Mouse (Mus musculus) lung, postnatal 0 days (tissue): ENCODE data around the gene Ankrd36. TPM values are rescaled to one million over a fixed set of nuclear protein-coding genes. Genes with fewer than 3 reads are reported as not detected.

Source experiments
- ATAC-seq: fragments of 200-750 bp; cut with Nextera tagmentation; 2 replicates; pipeline ENCODE4 v1.8.0; 2017; ENCODE audit warnings: moderate library complexity
- DNase-seq: peaks from one replicate; pipeline ENCODE4 v3.0.0-alpha.2; 2016; ENCODE audit warnings: low spot score
- H3K27ac ChIP-seq: fragments of 300-500 bp; sonication (generic); 2 replicates; pipeline ENCODE4 v1.5.1; 2014; ENCODE audit warnings: antibody characterized with exemption, mild to moderate bottlenecking, low read length, mixed read lengths
- H3K27me3 ChIP-seq: fragments of 300-500 bp; sonication (generic); replicated peaks from 2 replicates; pipeline ENCODE4 v1.6.1; 2014; ENCODE audit warnings: low read length, mixed read lengths; ENCODE audit not compliant: insufficient read depth
- H3K36me3 ChIP-seq: fragments of 300-500 bp; sonication (generic); 2 replicates; pipeline ENCODE4 v1.6.1; 2014; ENCODE audit warnings: low read length, mixed read lengths; ENCODE audit not compliant: insufficient read depth
- H3K4me1 ChIP-seq: fragments of 300-500 bp; sonication (generic); 2 replicates; pipeline ENCODE4 v1.6.1; 2014; ENCODE audit warnings: antibody characterized with exemption, low read depth, low read length, mixed read lengths; ENCODE audit not compliant: insufficient read depth
- H3K4me2 ChIP-seq: fragments of 300-500 bp; sonication (generic); replicated peaks from 2 replicates; pipeline ENCODE4 v1.6.1; 2014; ENCODE audit warnings: low read depth, mild to moderate bottlenecking, low read length, moderate library complexity, mixed read lengths
- H3K4me3 ChIP-seq: fragments of 300-500 bp; sonication (generic); 2 replicates; pipeline ENCODE4 v1.5.1; 2014; ENCODE audit warnings: low read depth, low read length
- H3K9ac ChIP-seq: fragments of 300-500 bp; sonication (generic); replicated peaks from 2 replicates; pipeline ENCODE4 v1.6.1; 2014; ENCODE audit warnings: low read depth, mild to moderate bottlenecking
- H3K9me3 ChIP-seq: fragments of 300-500 bp; sonication (generic); 2 replicates; pipeline ENCODE4 v1.6.1; 2016; ENCODE audit warnings: low read length, mixed read lengths
- CTCF ChIP-seq: IDR thresholded peaks from 2 replicates; pipeline ENCODE4 v1.5.1; 2016; ENCODE audit warnings: antibody characterized with exemption, mild to moderate bottlenecking
- EP300 ChIP-seq: IDR thresholded peaks from 2 replicates; pipeline ENCODE4 v1.6.1; 2016; ENCODE audit warnings: antibody characterized with exemption, mild to moderate bottlenecking, control low read depth
- WGBS: fragments of 180-500 bp; shearing (Covaris S2); extraction: QIAGEN DNeasy Blood & Tissue Kit; methylation state at CpG from one replicate; pipeline ENCODE4 v1.1.7; 2014; 5-methylcytosine and 5-hydroxymethylcytosine counted together
- polyA plus RNA-seq: library from polyadenylated mRNA; unstranded; fragments of >200 nt; fragmentation: Nextera tagmentation; extraction: Ambion mirVana; gene quantifications from 2 replicates; pipeline ENCODE4 v1.2.1, GENCODE M21; 2015

Gene Ankrd36
- polyA plus RNA-seq, result 0.15 TPM in 1 of 2 replicates, not detected in the other

DNA sequence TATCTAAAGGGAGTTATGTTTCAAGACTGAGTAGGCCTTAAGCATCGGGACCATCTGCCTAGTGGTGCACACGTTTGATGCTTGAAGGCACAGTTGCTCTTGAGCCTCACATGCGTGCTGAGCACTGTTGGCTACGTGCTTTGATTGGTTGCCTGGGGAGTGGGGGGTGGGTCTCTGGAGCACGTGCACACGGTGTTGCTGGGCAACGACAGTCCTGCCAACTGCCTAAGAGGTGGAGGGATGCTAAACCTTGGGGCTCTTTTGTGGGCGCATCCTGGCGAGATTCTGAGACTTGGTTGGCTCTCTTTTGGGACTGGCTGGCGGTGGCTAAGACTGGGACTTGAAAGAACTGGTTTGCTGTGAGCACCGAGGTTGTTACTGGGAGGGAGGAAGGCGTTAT lies at the start of gene Ankrd36:
Ankrd36 (plus strand) TSS at position 211 of the 400 bp plus-strand sequence.
- DNase-seq (no peak), ATAC-seq (no peak)
- no peaks in the 10 kb centered on the region for H3K9me3 ChIP-seq
- WGBS, result 80% methylated on average over 12 of the region's 12 CpGs
- H3K9ac ChIP-seq, result no peak within 1 kb of the TSS
- H3K27me3 ChIP-seq, result no peaks in the 10 kb centered on the region
- no peaks in the 10 kb centered on the region for H3K36me3 ChIP-seq
- no peak within 1 kb of the TSS for H3K4me2 ChIP-seq
- H3K4me3 ChIP-seq, result no peak within 1 kb of the TSS
- TF ChIP-seq CTCF (no peak), EP300 (no peak)
- no peak within 1 kb of the TSS for H3K27ac ChIP-seq
- no peaks in the 10 kb centered on the region for H3K4me1 ChIP-seq

DNA sequence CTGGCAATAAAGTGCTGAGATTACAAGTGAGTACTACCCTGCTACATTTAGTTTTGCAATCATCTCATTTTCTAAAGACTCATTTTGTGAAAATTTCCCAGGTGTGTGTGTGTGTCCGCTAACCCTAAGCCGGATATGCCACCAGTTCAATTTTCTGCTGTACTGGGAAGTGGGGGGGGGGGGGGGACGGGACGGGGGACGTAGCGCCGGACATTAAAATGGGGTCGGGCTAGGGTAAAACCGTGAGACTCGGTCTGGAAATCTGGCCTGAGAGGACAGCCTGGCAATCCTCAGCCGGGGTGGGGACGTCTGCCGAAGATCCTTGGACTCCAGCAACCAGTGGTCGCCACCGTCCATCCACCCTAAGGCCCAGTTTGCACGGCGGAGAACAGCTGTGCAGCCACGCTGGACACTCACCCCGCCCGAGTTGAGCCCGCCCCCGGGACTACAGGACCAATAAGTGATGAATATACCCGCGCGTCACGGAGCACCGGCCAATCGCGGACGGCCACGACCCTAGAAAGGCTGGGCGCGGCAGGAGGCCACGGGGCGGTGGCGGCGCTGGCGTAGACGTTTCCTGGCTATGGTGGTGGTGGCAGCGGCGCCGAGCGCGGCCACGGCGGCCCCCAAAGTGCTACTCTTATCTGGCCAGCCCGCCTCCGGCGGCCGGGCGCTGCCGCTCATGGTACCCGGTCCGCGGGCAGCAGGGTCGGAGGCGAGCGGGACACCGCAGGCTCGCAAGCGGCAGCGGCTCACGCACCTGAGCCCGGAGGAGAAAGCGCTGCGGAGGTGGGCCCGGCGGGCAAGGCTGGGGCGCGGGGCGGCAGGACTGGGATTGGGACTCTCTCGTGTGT lies 48.8 kb upstream of the Ankrd36 start, which contains the start of gene Xbp1:
Xbp1 (plus strand) TSS at position 248 of the 854 bp plus-strand sequence.
- Histone ChIP-seq H3K27ac (peak within 1 kb of the TSS; percentile 96), H3K4me3 (peak within 1 kb of the TSS; percentile 100), H3K36me3 (peaks cover 26% of the 10 kb centered on the region), H3K9me3 (no peaks in the 10 kb centered on the region), H3K27me3 (no peaks in the 10 kb centered on the region), H3K9ac (peak within 1 kb of the TSS; percentile 100), H3K4me1 (peaks cover 11% of the 10 kb centered on the region; the same call in 1 of the 2 replicates), H3K4me2 (peak within 1 kb of the TSS; percentile 55)
- DNase-seq, result peak; percentile 97
- peak; percentile 98 for ATAC-seq
- WGBS, result under 1% methylated on average over 57 of the region's 72 CpGs
- TF ChIP-seq EP300 (no peak), CTCF (no peak)

DNA sequence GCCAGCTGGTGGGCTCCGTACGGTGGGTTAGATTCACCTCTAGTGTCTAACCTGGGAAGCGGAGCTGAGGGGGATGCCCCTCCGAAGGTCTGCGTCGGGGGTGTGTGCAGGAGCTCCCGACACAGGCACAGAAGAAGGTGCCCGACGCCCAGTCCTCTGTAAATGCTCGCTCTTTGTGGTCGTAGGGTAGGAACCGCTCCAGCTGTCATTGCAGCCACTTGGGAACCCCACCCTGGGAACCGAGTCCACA lies 48.3 kb upstream of the Ankrd36 start:
- H3K36me3 ChIP-seq, result peaks cover 29% of the 10 kb centered on the region
- peaks cover 11% of the 10 kb centered on the region; the same call in 1 of the 2 replicates for H3K4me1 ChIP-seq
- peak overlapping the region; percentile 96 for H3K27ac ChIP-seq
- peak overlapping the region; percentile 100 for H3K9ac ChIP-seq
- H3K4me3 ChIP-seq, result peak overlapping the region; percentile 100
- DNase-seq, result no peak
- ATAC-seq, result peak; percentile 5
- H3K9me3 ChIP-seq, result no peaks in the 10 kb centered on the region
- 0% methylated on average over 11 of the region's 13 CpGs for WGBS
- TF ChIP-seq EP300 (no peak), CTCF (no peak)
- peak overlapping the region; percentile 55 for H3K4me2 ChIP-seq
- no peaks in the 10 kb centered on the region for H3K27me3 ChIP-seq

DNA sequence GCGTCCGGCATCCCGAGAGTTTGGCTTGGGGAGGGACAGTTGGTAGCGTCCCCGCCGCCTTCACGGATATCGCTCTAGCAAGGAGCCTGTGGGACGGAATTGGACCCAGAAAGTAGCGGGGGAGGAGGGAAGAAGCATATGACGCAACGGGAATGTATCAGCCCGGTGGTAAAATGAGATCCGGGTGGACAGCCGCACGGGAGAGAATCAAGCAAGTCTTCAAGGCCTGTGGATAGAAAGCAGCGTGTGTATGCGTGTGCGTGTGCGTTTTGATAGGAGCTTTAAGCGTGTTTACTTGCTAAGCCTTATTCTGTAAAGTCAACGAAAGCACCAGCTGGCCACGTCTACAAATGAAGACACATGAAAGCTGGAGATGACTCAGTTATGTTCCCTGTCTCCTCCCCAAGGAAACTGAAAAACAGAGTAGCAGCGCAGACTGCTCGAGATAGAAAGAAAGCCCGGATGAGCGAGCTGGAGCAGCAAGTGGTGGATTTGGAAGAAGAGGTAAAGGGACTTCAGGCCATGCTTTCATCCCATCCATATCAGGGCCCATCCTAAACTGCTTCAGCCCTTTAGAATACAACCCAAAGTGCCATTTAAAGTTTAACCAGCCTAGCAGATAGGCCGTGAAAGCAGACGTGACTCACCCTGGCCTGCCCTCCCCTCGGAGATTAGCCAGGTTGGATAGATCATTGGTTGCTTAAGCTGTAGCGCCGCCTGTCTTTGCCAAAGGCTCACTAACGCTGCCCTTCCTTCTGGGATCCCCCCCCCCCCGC lies 47.8 kb upstream of the Ankrd36 start:
- peak; percentile 60 for ATAC-seq
- TF ChIP-seq EP300 (0 out of 2 replicates have a peak, but pooled peaks have one; percentile 4), CTCF (peak; percentile 76)

DNA sequence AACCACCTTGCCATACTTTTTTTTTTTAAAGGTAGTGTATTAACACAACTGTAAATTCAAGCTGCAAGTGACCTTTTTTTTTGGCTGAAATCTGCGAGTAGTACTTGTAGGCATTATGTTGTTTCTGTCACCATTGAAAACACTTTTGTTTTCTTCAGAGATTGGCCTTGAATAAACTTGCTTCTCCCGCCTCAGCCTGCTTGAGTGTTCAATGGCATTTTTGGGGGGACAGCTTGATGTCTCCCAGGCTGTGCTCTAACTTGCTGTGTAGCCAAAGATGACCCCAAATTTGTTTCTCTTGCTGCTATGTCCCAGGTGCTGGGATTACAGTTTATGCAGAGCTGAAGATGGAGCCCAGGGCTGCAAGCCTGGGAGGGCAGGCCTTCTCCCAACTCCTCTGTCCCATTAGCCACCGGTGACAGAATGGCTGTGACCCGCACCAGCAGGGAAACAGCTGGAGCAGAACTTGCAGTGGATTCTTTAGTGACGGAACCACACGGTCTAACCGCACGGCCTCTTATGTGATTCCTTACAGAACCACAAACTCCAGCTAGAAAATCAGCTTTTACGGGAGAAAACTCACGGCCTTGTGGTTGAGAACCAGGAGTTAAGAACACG lies 46.6 kb upstream of the Ankrd36 start:
- Histone ChIP-seq H3K4me2 (peak overlapping the region; percentile 55), H3K27ac (no peak overlapping the region), H3K27me3 (no peaks in the 10 kb centered on the region), H3K9me3 (no peaks in the 10 kb centered on the region), H3K4me1 (peaks cover 11% of the 10 kb centered on the region; the same call in 1 of the 2 replicates), H3K4me3 (peak overlapping the region; percentile 100), H3K36me3 (peaks cover 29% of the 10 kb centered on the region), H3K9ac (peak overlapping the region; percentile 23; the same call in 1 of the 2 replicates)
- 80% methylated on average over 11 of the region's 11 CpGs for WGBS
- ATAC-seq, result no peak
- TF ChIP-seq EP300, result no peak
- TF ChIP-seq CTCF, result no peak
- DNase-seq, result no peak

More for the DNA sequence above, 47.8 kb upstream of the Ankrd36 start:
- no peaks in the 10 kb centered on the region for H3K9me3 ChIP-seq
- no peaks in the 10 kb centered on the region for H3K27me3 ChIP-seq
- peak overlapping the region; percentile 100 for H3K9ac ChIP-seq
- H3K4me2 ChIP-seq, result peak overlapping the region; percentile 55
- H3K36me3 ChIP-seq, result peaks cover 29% of the 10 kb centered on the region
- peak overlapping the region; percentile 96 for H3K27ac ChIP-seq
- H3K4me1 ChIP-seq, result peaks cover 11% of the 10 kb centered on the region; the same call in 1 of the 2 replicates
- DNase-seq, result peak; percentile 96
- peak overlapping the region; percentile 100 for H3K4me3 ChIP-seq
- WGBS, result under 1% methylated on average over 33 of the region's 34 CpGs
